Mouse (Mus musculus) brain, embryonic 14.5 days (tissue): ENCODE measurements at regions not wholly inside any gene's neighbourhood (a gene's known extent, or its start where the extent isn't known, plus 50 kb on each side); places are given as distances from the start of the nearest gene placed in this dataset.
A peak's percentile ranks its signal among the peaks of the same experiment; 100 is the strongest.

Experiments used
- DNase-seq: peaks from one replicate; pipeline ENCODE4 v3.0.0-alpha.2; 2011; ENCODE audit warnings: low read depth
- CTCF ChIP-seq: fragments of 200-500 bp; IDR thresholded peaks from 2 replicates; pipeline ENCODE4 v1.5.1; 2012; ENCODE audit warnings: inconsistent platforms, mild to moderate bottlenecking, moderate library complexity, borderline replicate concordance; ENCODE audit not compliant: insufficient read depth, insufficient read length; ENCODE audit errors: extremely low read depth
- POLR2A ChIP-seq: fragments of 200-500 bp; IDR thresholded peaks from 2 replicates; pipeline ENCODE4 v1.6.1; 2012; ENCODE audit warnings: mild to moderate bottlenecking, inconsistent platforms, borderline replicate concordance; ENCODE audit not compliant: poor library complexity, insufficient read depth, insufficient read length, severe bottlenecking; ENCODE audit errors: extremely low read depth

GRCm38 (mm10) chr16:5651002-5651401, 234.2 kb upstream of the Rbfox1 start:
- no peak for DNase-seq
- TF ChIP-seq POLR2A: no peak
- TF ChIP-seq CTCF: no peak

- DNase-seq: peak; percentile 22
- no peak for TF ChIP-seq CTCF
- TF ChIP-seq POLR2A: no peak
Observed at GRCm38 (mm10) chr16:5639956-5640355, 245.2 kb upstream of the Rbfox1 start.

DNA sequence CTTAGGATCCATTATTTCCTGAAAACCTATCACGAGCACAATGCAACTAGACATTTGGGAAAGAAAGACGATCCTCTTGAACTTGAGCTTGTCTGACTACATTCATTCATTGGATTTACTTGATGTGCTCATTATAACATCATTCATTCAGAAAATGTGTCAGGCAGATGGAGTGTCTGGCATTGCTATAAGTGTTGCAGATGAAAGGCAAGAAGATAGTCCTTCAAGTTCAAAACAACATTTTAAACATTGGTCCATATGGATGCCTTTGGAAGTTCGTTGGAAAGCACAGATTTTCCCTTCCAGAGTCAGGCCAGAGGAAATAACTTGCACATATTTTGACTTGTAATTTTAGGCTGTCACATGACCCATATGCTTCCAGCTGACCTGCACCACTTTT, 255.2 kb upstream of the Rbfox1 start:
- DNase-seq: peak; percentile 66
- no peak for TF ChIP-seq CTCF
- no peak for TF ChIP-seq POLR2A

DNA sequence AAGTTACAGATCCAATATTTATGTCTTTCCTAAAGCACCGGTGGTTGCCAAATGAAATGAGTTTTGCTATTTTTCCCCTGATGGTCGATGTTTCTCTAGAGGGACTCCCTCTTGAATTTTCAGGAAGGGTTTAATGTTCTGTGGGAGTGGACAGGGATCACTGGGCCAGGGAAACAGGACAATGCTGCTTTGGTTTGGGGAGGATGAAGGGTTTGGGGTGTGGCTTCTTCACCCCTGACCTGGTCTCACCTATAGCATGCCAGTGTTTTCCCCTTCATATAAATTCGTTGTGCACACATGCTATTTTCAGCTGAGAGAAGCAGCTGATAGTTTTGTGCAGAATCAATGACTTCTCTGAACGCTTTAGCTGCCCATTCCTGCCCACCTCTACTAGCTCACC, 257.2 kb upstream of the Rbfox1 start:
- no peak for DNase-seq
- TF ChIP-seq CTCF (no peak), POLR2A (no peak)

GRCm38 (mm10) chr16:5627117-5627909, 257.8 kb upstream of the Rbfox1 start:
- TF ChIP-seq POLR2A (no peak), CTCF (no peak)
- no peak for DNase-seq

GRCm38 (mm10) chr16:5625159-5625558, 260.0 kb upstream of the Rbfox1 start:
- TF ChIP-seq POLR2A: no peak
- no peak for TF ChIP-seq CTCF
- peak; percentile 41 for DNase-seq

DNA sequence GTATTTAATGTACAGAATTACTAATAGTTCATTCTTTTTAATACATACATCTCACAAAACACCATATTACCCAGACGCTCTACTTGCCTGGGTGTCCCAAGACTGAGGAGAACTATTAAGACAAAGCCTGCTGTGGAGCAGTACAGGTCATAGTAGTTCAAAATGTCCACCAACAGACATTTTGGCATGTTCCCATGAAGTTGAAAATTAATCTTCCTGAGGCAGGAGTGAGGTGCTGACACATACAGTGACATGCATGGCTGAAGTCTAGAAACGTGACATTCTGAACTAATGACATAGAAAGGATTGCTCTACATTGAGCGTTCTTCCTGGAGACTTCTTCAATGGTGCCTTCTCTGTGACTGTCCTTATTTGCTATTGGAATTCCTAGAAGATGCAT, 264.6 kb upstream of the Rbfox1 start:
- DNase-seq: no peak
- TF ChIP-seq CTCF (no peak), POLR2A (no peak)

- TF ChIP-seq POLR2A (no peak), CTCF (no peak)
- no peak for DNase-seq
Observed at GRCm38 (mm10) chr16:5616356-5616755, 268.8 kb upstream of the Rbfox1 start.

DNA sequence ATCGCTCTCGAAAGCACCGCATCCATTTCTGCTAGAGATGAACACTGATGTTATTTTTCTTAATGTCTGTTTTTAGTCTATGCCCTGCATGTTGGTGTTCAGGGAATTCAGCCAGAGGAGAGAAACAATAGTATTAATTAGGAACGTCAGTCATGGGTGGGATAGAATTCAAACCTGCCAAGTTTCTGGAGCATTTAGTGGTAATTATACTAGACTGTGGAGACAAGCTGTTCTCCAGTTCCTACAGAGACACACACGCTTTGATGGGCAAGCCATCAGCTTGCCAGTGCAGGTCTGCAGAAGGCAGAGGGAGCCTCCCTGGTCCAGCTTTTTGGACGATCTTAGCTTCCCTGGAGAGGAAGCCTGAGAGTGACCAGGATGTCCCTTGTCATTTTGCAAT, 289.8 kb upstream of the Rbfox1 start:
- DNase-seq: peak; percentile 80
- TF ChIP-seq CTCF (no peak), POLR2A (no peak)

DNA sequence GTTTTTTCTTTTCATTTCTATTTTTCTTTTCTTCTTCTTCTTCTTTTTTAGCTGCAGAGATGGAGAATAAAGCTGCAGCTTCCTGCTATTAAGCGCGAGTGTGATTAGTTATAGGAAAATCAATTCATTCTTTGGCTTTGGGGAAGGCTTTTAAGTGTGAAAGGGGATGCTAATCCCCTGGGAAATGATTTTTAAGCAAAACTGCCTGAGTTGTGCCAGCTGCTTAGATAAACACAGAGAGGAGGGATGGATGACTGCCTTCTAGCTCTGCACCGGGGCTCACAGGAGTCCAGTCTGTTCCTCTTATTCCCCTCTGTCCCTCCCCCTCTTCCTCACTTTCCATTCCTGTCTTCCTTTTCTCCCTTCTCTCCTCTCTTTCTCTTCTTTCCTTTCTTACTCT, 306.8 kb upstream of the Rbfox1 start:
- TF ChIP-seq POLR2A (no peak), CTCF (no peak)
- peak; percentile 80 for DNase-seq

- TF ChIP-seq POLR2A (no peak), CTCF (no peak)
- DNase-seq: peak; percentile 95
Observed at GRCm38 (mm10) chr16:5572780-5573179, 312.4 kb upstream of the Rbfox1 start.

GRCm38 (mm10) chr16:5570619-5571018, 314.5 kb upstream of the Rbfox1 start:
- DNase-seq: peak; percentile 2
- TF ChIP-seq CTCF: no peak
- no peak for TF ChIP-seq POLR2A
